Mouse (Mus musculus): ENCODE data around the gene Tbx4. TPM values are rescaled to one million over a fixed set of nuclear protein-coding genes. Genes with fewer than 3 reads are reported as not detected.
A peak's percentile ranks its signal among the peaks of the same experiment; 100 is the strongest.

Tbx4 gene
- polyA plus RNA-seq, 1 experiment from 2014 or later, result 0.21 TPM

DNA sequence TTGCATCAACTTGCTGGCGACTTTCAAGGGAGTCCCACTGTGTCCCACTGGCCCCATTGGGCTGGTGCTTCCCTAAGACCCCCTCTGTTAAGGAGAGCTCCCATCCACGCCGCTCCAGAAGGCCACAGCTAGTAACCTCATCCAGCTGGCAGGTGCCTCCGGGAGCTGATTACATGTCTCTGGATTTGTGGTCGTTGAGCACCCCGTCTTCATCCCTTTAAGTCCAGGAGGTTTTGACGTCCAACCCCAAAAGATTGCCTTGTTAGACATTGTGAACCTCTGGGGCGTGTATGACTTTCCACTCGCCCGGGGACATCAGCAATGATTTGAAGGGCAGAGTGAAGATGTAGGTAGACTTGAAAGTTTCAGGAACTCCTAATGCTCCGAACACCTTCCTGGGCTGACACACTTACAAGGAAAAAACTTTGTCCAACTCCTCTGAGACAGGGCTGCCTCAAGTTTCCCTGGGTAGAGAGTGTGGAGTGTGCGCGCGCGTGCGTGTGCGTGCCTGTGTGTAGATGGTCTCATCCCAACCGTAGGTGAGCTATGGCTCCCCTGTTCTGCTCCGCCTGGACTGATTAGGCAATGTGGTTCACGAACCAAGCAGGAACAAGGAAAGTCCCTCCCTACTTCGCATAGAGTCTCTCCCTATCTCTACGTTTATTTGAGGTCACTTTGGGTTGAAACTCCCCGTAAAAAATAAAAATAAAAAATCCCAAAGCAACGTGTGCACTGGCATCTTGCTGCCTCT, 43.5 kb upstream of the Tbx4 start:
- Histone ChIP-seq H3K36me3 (no peaks in the 10 kb centered on the region), H3K4me1 (replicated peaks) (peaks cover 45% of the 10 kb centered on the region), H3K27me3 (peaks cover 83% of the 10 kb centered on the region), H3K9ac (no peak overlapping the region), H3K9me3 (no peaks in the 10 kb centered on the region), H3K4me3 (peak overlapping the region; percentile 40), H3K4me2 (peak overlapping the region; percentile 84), H3K27ac (replicated peaks) (no peak overlapping the region)
- ATAC-seq (ENCODE audit: low FRiP score, low read depth), result no peak
- 5% methylated on average over 24 of the region's 24 CpGs for WGBS

DNA sequence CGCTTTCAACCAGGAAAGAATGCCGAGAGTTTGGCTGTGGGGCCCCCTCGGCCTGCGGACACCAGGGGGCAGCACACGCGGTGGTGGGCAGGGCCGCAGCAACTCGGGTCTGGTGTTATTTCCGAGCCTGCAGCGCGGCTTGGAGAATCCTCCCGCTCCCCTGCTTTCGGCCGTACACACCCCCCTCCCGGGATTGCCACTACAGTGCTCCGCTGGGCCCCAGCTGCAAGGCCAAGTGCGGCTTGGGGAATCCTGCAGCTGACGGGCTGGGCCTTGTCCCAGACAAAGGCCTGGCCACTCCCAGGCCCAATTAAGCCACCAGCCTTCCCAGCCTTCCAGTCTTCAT, 42.9 kb upstream of the Tbx4 start:
- under 1% methylated on average over 18 of the region's 18 CpGs for WGBS
- no peaks in the 10 kb centered on the region for H3K36me3 ChIP-seq
- H3K27ac ChIP-seq (replicated peaks), result no peak overlapping the region
- H3K4me2 ChIP-seq, result peak overlapping the region; percentile 84
- ATAC-seq (ENCODE audit: low FRiP score, low read depth), result peak; percentile 50; the same call in 1 of the 2 replicates
- no peak overlapping the region for H3K9ac ChIP-seq
- peaks cover 82% of the 10 kb centered on the region for H3K27me3 ChIP-seq
- H3K4me1 ChIP-seq (replicated peaks), result peaks cover 39% of the 10 kb centered on the region
- H3K4me3 ChIP-seq, result peak overlapping the region; percentile 40
- no peaks in the 10 kb centered on the region for H3K9me3 ChIP-seq

GRCm38 (mm10) chr11:85844144-85844965, 41.9 kb upstream of the Tbx4 start:
- no peaks in the 10 kb centered on the region for H3K36me3 ChIP-seq
- peak overlapping the region; percentile 84 for H3K4me2 ChIP-seq
- under 1% methylated on average over 53 of the region's 54 CpGs for WGBS
- 0 out of 2 replicates have a peak, but pooled peaks have one; percentile 62 for ATAC-seq (ENCODE audit: low FRiP score, low read depth)
- H3K9ac ChIP-seq, result peak overlapping the region; percentile 28
- no peaks in the 10 kb centered on the region for H3K9me3 ChIP-seq
- H3K4me3 ChIP-seq, result peak overlapping the region; percentile 40
- no peak overlapping the region for H3K27ac ChIP-seq (replicated peaks)
- H3K4me1 ChIP-seq (replicated peaks), result peaks cover 41% of the 10 kb centered on the region
- H3K27me3 ChIP-seq, result peaks cover 74% of the 10 kb centered on the region

DNA sequence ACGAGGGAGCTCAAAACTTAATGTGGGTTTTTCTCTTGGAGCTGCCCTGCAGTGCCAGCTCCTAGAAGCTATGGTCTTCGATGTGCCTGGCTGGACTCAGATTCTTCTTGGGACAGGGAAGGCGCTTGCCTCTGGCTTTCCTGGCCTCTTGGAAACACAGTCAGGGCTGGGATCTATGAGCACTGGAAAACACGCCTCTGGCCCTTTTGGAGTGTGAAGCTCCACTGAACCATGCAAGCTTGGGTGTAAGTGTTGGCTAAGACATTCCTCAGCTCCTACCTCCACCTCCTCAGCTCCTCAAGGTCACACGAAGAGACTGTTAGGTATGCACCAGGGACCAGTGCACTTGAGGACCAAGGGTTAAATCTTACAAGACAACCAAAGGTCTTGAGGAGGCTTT, 41.3 kb upstream of the Tbx4 start:
- no peak for ATAC-seq (ENCODE audit: low FRiP score, low read depth)
- Histone ChIP-seq H3K4me1 (replicated peaks) (peaks cover 41% of the 10 kb centered on the region), H3K9ac (no peak overlapping the region), H3K36me3 (no peaks in the 10 kb centered on the region), H3K27ac (replicated peaks) (no peak overlapping the region), H3K27me3 (peaks cover 68% of the 10 kb centered on the region), H3K9me3 (no peaks in the 10 kb centered on the region), H3K4me3 (peak overlapping the region; percentile 40; the same call in 1 of the 2 replicates), H3K4me2 (peak overlapping the region; percentile 84)
- 38% methylated on average over 5 of the region's 5 CpGs for WGBS

DNA sequence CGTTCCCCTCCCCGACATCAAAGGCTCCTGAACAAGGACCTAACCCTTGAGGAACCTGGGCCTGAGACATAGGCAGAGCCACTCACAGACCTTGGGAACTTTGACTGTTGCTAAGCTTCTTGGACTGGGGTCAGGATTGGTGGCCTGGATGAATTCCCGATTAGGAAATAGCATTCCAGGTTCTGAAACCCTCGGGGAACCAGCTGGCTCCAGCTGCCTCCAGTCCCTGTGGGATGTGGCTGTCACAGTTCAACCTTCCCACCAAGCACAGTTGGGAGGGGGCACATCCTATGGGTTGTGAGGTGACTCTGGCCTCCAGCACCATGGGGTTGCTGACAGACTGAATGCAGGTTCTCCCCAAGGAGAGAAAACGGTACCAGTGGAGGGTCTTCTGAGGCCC, 40.3 kb upstream of the Tbx4 start:
- ATAC-seq (ENCODE audit: low FRiP score, low read depth), result no peak
- no peak overlapping the region for H3K27ac ChIP-seq (replicated peaks)
- H3K27me3 ChIP-seq, result peaks cover 61% of the 10 kb centered on the region
- H3K9ac ChIP-seq, result no peak overlapping the region
- H3K4me1 ChIP-seq (replicated peaks), result peaks cover 37% of the 10 kb centered on the region
- no peak overlapping the region for H3K4me3 ChIP-seq
- 49% methylated on average over 5 of the region's 5 CpGs for WGBS
- no peaks in the 10 kb centered on the region for H3K36me3 ChIP-seq
- H3K9me3 ChIP-seq, result no peaks in the 10 kb centered on the region
- H3K4me2 ChIP-seq, result no peak overlapping the region

- H3K9me3 ChIP-seq, result no peaks in the 10 kb centered on the region
- no peak for ATAC-seq (ENCODE audit: low FRiP score, low read depth)
- H3K9ac ChIP-seq, result no peak overlapping the region
- H3K36me3 ChIP-seq, result no peaks in the 10 kb centered on the region
- no peak overlapping the region for H3K4me3 ChIP-seq
- no peak overlapping the region for H3K27ac ChIP-seq (replicated peaks)
- no peak overlapping the region for H3K4me2 ChIP-seq
- H3K27me3 ChIP-seq, result peaks cover 56% of the 10 kb centered on the region
- WGBS, result 48% methylated on average over 4 of the region's 4 CpGs
- H3K4me1 ChIP-seq (replicated peaks), result peaks cover 33% of the 10 kb centered on the region
Measured at GRCm38 (mm10) chr11:85846509-85846908, 39.7 kb upstream of the Tbx4 start.

DNA sequence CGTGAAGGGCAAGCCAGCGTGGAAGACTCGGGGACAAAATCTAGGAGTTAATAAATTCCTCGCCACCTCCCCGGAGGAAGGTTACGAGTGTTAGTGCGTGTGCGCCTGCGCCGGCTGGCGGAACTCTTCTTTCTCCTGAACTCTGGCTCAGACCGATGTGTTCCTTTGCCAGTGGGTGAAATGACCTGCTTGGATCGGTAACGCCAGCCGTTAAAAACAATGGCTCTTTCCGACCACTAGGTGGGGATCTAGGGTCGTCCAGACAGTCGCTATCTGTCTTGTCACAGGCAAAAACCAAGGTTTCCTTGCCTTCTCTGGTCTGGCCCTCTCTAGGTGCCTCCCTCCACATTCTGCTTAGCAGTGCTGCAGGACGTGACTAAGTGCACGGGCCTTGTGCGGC, 37.2 kb upstream of the Tbx4 start:
- no peaks in the 10 kb centered on the region for H3K9me3 ChIP-seq
- WGBS, result 1% methylated on average over 21 of the region's 21 CpGs
- peak overlapping the region; percentile 69 for H3K4me2 ChIP-seq
- H3K36me3 ChIP-seq, result no peaks in the 10 kb centered on the region
- H3K27me3 ChIP-seq, result peaks cover 32% of the 10 kb centered on the region
- ATAC-seq (ENCODE audit: low FRiP score, low read depth), result peak; percentile 55; the same call in 1 of the 2 replicates
- peak overlapping the region; percentile 35; the same call in 1 of the 2 replicates for H3K9ac ChIP-seq
- peak overlapping the region; percentile 34 for H3K4me3 ChIP-seq
- no peak overlapping the region for H3K27ac ChIP-seq (replicated peaks)
- peaks cover 11% of the 10 kb centered on the region for H3K4me1 ChIP-seq (replicated peaks)

DNA sequence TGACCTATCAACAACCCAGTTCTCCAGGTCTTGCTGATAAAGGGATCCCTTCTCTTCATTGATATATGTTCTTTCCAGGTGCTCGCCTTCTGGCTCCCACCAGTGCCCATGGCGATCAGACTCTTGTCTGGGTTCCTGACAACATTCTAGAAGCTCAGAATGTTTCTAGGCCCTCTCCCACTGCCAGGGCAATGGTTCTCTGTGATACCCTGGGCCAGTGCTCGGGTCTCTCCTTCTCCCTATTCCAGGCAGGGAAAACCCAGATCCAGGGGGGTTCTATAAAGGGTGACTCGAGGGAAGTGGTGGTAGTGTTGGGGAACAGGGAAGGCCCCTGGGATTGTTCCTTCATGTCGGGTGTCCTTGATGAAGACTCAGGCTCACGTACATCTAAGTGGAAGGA, 36.0 kb upstream of the Tbx4 start, which contains the start of gene Gm11444:
Gm11444 (minus strand) TSS at position 101 of the 400 bp plus-strand sequence.
- Histone ChIP-seq H3K4me2 (peak within 1 kb of the TSS; percentile 69), H3K27me3 (peaks cover 20% of the 10 kb centered on the region), H3K36me3 (no peaks in the 10 kb centered on the region), H3K9ac (no peak within 1 kb of the TSS), H3K27ac (replicated peaks) (no peak within 1 kb of the TSS), H3K9me3 (no peaks in the 10 kb centered on the region), H3K4me1 (replicated peaks) (0 out of 2 replicates have a peak, but pooled peaks cover 3% of the 10 kb centered on the region), H3K4me3 (peak within 1 kb of the TSS; percentile 34; the same call in 1 of the 2 replicates)
- WGBS, result 85% methylated on average over 6 of the region's 6 CpGs
- no peak for ATAC-seq (ENCODE audit: low FRiP score, low read depth)

GRCm38 (mm10) chr11:85850758-85851157, 35.5 kb upstream of the Tbx4 start:
- Histone ChIP-seq H3K4me1 (replicated peaks) (0 out of 2 replicates have a peak, but pooled peaks cover 3% of the 10 kb centered on the region), H3K27ac (replicated peaks) (no peak overlapping the region), H3K27me3 (peaks cover 15% of the 10 kb centered on the region; the same call in 1 of the 2 replicates), H3K36me3 (no peaks in the 10 kb centered on the region), H3K9me3 (no peaks in the 10 kb centered on the region), H3K4me2 (no peak overlapping the region), H3K4me3 (no peak overlapping the region), H3K9ac (no peak overlapping the region)
- 41% methylated on average over 6 of the region's 6 CpGs for WGBS
- no peak for ATAC-seq (ENCODE audit: low FRiP score, low read depth)

GRCm38 (mm10) chr11:85857997-85858698, 28.1 kb upstream of the Tbx4 start:
- 10% methylated on average over 6 of the region's 6 CpGs for WGBS
- H3K4me3 ChIP-seq, result no peak overlapping the region
- ATAC-seq (ENCODE audit: low FRiP score, low read depth), result no peak

DNA sequence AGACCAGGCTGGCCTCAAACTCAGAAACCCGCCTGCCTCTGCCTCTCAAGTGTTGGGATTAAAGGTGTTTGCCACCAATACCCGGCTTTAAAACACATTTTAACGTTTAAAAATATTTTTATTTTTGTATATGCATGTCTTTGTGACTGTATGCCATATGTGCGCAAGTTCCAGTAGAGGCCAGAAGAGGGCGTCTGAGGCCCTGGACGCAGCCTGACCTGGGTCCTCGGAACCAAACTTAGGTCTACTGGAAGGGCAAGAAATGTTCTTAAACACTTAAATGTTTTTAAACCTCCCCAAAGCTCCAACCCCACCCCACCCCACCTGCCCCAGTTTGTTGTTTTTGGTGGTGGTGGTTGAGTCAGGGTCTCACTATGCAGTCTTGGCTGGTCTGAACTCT, 21.9 kb upstream of the Tbx4 start:
- 36% methylated on average over 7 of the region's 7 CpGs for WGBS
- H3K4me3 ChIP-seq, result no peak overlapping the region
- no peaks in the 10 kb centered on the region for H3K27me3 ChIP-seq
- H3K9me3 ChIP-seq, result no peaks in the 10 kb centered on the region
- H3K9ac ChIP-seq, result no peak overlapping the region
- no peak overlapping the region for H3K27ac ChIP-seq (replicated peaks)
- H3K4me2 ChIP-seq, result no peak overlapping the region
- H3K4me1 ChIP-seq (replicated peaks), result no peaks in the 10 kb centered on the region
- ATAC-seq (ENCODE audit: low FRiP score, low read depth), result no peak
- no peaks in the 10 kb centered on the region for H3K36me3 ChIP-seq

More at GRCm38 (mm10) chr11:85857997-85858698, 28.1 kb upstream of the Tbx4 start:
- H3K36me3 ChIP-seq, result no peaks in the 10 kb centered on the region
- no peak overlapping the region for H3K27ac ChIP-seq (replicated peaks)
- H3K4me2 ChIP-seq, result no peak overlapping the region
- H3K9me3 ChIP-seq, result no peaks in the 10 kb centered on the region
- no peak overlapping the region for H3K9ac ChIP-seq
- no peaks in the 10 kb centered on the region for H3K27me3 ChIP-seq
- H3K4me1 ChIP-seq (replicated peaks), result no peaks in the 10 kb centered on the region

Data from hindbrain, embryonic 15.5 days (tissue).